Mouse (Mus musculus) kidney, adult 2 months (tissue): ENCODE measurements at regions not wholly inside any gene's neighbourhood (a gene's known extent, or its start where the extent isn't known, plus 50 kb on each side); places are given as distances from the start of the nearest gene placed in this dataset.

Source experiments
- DNase-seq: peaks from one replicate; pipeline ENCODE4 v3.0.0; 2021
- H3K27ac ChIP-seq: fragments of 200-500 bp; 2 replicates; pipeline ENCODE4 v1.5.1; 2012; ENCODE audit warnings: low read depth, low read length, control low read depth, inconsistent platforms; ENCODE audit not compliant: insufficient read depth
- H3K27me3 ChIP-seq: fragments of 200-500 bp; replicated peaks from 2 replicates; pipeline ENCODE4 v1.6.1; 2012; ENCODE audit warnings: mild to moderate bottlenecking, moderate library complexity, low read length, inconsistent platforms; ENCODE audit not compliant: control insufficient read depth, insufficient read depth
- H3K36me3 ChIP-seq: fragments of 200-500 bp; 2 replicates; pipeline ENCODE4 v1.6.1; 2012; ENCODE audit warnings: mild to moderate bottlenecking, moderate library complexity, low read length, inconsistent platforms; ENCODE audit not compliant: control insufficient read depth, insufficient read depth
- H3K4me1 ChIP-seq: fragments of 200-500 bp; 2 replicates; pipeline ENCODE4 v1.6.1; 2011; ENCODE audit warnings: low read length; ENCODE audit not compliant: control insufficient read depth, insufficient read depth
- H3K4me3 ChIP-seq: fragments of 200-500 bp; 2 replicates; pipeline ENCODE4 v1.5.1; 2011; ENCODE audit warnings: mild to moderate bottlenecking, low read depth, low read length, control low read depth; ENCODE audit not compliant: insufficient read depth
- CTCF ChIP-seq: fragments of 200-500 bp; conservative IDR thresholded peaks from 2 replicates; pipeline ENCODE4 v1.5.1; 2011; ENCODE audit warnings: low read depth, mild to moderate bottlenecking, control low read depth, low read length, moderate library complexity, mixed read lengths; ENCODE audit not compliant: insufficient read depth, insufficient read length
- POLR2A ChIP-seq: fragments of 200-500 bp; IDR thresholded peaks from one replicate; pipeline ENCODE4 v1.6.1; 2011; ENCODE audit warnings: low read depth, low read length, control low read depth
- WGBS: fragments of 180-500 bp; shearing (Covaris S2); methylation state at CpG from one replicate; pipeline ENCODE4 v1.1.7; 2018; 5-methylcytosine and 5-hydroxymethylcytosine counted together

DNA sequence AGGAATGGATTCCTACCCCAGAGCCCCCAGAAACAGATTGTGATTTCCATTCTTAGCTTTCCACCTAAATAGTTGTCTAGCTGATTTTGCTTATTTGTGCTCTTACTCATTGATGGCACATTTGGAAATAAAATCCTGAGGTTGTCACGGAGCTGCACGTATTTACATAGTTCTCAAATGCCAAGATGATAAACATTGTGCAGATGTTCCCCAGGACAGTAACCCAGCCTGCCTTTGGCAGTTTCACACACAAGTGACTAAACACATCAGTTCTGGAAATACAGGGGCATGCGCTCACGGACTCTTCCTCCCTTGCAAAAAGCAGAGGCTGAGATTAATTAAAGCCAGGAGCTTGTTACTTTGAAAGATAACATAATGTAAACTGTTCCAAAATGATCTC is 83.1 kb upstream of the Tyw5 start:
- H3K27ac ChIP-seq = no peak overlapping the region
- TF ChIP-seq CTCF (no peak), POLR2A (no peak)
- no peak overlapping the region for H3K4me3 ChIP-seq
- H3K36me3 ChIP-seq = no peaks in the 10 kb centered on the region
- no peaks in the 10 kb centered on the region for H3K4me1 ChIP-seq
- no peaks in the 10 kb centered on the region for H3K27me3 ChIP-seq
- DNase-seq = no peak
- WGBS = 74% methylated on average over 4 of the region's 4 CpGs

DNA sequence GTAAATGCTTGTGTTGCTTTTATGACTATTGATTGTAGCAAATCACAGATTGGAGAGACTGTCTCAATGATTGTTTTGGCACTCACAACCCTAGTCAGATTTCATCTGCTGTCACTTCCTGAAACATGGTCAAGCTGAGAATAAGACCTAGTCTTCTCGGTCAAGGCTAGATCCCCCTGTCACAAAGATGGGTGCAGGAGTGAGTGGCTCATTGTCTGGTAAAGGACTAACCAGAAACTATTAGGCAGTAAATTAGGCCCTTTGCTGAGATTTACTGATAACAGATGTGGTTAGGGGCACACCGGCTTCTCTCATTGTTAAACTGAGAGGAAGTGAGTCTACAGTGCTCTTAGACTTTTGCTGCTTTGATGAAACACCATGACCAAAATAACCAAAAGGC is 85.8 kb upstream of the Tyw5 start:
- DNase-seq = no peak
- WGBS = 64% methylated on average over 2 of the region's 2 CpGs
- no peak for TF ChIP-seq POLR2A
- no peak for TF ChIP-seq CTCF

DNA sequence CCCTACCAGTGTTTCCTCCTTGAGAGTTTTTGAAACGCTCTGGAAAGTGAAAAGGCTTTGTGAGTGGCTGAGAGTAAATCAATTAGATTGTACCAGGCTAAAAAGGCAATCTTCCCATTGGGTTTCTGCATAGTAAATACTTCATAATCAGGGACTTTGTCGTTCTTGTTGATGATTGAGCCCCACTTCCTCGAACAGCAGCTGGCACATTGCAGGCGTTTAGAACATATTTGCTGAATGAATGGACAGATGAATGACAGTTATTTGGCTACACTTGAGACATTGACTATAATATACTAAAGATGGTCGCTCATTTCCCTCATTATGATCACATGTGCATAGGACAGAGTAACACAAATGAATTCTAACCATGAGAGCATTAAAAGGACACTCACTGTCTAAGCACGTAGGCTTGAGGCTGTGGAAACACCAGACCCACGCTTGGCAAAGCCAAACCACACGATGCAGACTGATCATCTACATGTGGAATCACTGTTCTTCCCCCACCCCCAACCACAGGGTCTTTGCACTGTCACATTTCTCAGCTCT is 90.7 kb upstream of the Tyw5 start:
- Histone ChIP-seq H3K4me3 (no peak overlapping the region), H3K27ac (no peak overlapping the region), H3K36me3 (no peaks in the 10 kb centered on the region), H3K4me1 (no peaks in the 10 kb centered on the region), H3K27me3 (no peaks in the 10 kb centered on the region)
- WGBS = 78% methylated on average over 8 of the region's 8 CpGs
- DNase-seq = no peak
- TF ChIP-seq CTCF (no peak), POLR2A (no peak)

More for the DNA sequence above, 85.8 kb upstream of the Tyw5 start:
- H3K36me3 ChIP-seq = no peaks in the 10 kb centered on the region
- no peaks in the 10 kb centered on the region for H3K27me3 ChIP-seq
- H3K27ac ChIP-seq = no peak overlapping the region
- H3K4me3 ChIP-seq = no peak overlapping the region
- H3K4me1 ChIP-seq = no peaks in the 10 kb centered on the region

DNA sequence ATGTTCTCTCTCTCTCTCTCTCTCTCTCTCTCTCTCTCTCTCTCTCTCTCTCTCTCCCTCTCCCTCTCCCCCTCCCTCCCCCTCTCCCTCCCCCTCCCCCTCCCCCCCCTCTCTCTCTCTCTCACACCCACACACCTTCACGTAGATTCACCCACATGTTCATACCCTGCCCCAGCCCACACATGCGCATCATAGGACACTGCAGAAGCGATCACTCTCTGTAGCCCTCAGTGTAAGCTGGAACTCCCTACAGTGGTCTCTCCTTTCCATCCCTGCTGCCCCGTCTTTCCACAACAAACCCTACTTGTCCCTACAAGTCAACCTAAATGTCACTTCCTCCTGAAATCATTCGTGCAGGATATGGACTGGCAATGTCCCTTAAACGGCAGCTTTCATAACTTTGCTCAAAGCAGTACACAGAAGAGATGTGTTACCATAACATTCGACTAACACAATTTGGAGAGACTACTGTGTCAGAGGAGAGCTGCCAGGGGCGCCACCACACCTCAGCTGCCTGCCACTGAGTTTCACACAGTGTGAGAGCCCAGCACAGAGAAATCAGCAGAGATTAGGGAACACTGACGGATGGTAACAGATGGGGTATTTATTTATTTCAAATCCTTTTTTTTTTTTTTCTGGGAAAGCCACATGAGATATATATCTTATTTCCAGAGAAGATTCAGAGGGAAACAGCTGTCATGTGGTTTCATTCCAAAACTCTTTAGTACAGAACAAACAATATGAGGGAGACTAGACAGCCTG is 103.6 kb upstream of the Tyw5 start:
- Histone ChIP-seq H3K4me3 (no peak overlapping the region), H3K4me1 (no peaks in the 10 kb centered on the region), H3K27me3 (no peaks in the 10 kb centered on the region), H3K27ac (no peak overlapping the region), H3K36me3 (no peaks in the 10 kb centered on the region)
- DNase-seq = no peak
- WGBS = 74% methylated on average over 9 of the region's 9 CpGs
- TF ChIP-seq POLR2A = no peak
- no peak for TF ChIP-seq CTCF

DNA sequence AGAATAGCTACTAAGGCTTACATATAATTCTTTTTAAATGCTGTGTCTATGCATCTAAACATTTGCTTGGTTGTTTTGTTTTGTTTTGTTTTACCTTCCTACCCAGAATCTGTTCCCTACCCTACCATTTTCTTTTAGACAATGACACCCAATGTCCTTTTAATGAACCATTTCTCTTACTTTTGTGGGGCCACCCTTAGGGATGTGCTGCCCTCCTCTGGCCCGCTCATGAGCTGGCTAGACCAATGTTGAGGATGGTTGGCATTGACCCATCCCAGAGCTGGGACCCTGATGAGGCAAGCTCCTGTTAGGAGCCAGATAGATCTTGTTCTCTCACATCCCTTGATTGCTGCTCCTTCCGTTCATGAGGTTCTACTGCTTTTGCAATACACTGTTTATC is 105.0 kb upstream of the Tyw5 start:
- Histone ChIP-seq H3K4me1 (no peaks in the 10 kb centered on the region), H3K27ac (no peak overlapping the region), H3K36me3 (no peaks in the 10 kb centered on the region), H3K4me3 (no peak overlapping the region), H3K27me3 (no peaks in the 10 kb centered on the region)
- TF ChIP-seq CTCF = 0 out of 2 replicates have a peak, but pooled peaks have one; percentile 12
- TF ChIP-seq POLR2A = no peak
- DNase-seq = no peak
- WGBS = 97% methylated on average over 2 of the region's 2 CpGs

DNA sequence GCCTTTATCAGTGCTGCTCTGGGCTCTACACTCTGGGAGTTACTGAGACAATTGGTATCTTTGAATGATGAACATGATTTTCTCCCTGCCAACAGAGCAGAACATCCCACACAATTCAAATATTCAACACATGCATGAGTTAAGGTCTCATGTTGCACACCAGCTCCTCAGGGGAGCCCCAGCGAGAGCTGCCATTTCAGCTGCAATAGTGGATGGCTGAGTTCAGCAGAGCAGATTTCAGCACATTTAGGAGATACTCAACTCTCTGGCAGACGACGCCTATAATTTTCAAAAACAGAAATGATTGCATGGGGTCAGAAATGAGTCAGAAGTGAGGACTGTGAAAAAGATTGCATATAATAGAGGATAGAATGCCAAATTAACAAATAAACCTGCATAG is 105.6 kb upstream of the Tyw5 start:
- no peaks in the 10 kb centered on the region for H3K36me3 ChIP-seq
- TF ChIP-seq POLR2A (no peak), CTCF (no peak)
- 71% methylated on average over 3 of the region's 3 CpGs for WGBS
- DNase-seq = no peak
- no peak overlapping the region for H3K4me3 ChIP-seq
- no peaks in the 10 kb centered on the region for H3K4me1 ChIP-seq
- no peak overlapping the region for H3K27ac ChIP-seq
- no peaks in the 10 kb centered on the region for H3K27me3 ChIP-seq

DNA sequence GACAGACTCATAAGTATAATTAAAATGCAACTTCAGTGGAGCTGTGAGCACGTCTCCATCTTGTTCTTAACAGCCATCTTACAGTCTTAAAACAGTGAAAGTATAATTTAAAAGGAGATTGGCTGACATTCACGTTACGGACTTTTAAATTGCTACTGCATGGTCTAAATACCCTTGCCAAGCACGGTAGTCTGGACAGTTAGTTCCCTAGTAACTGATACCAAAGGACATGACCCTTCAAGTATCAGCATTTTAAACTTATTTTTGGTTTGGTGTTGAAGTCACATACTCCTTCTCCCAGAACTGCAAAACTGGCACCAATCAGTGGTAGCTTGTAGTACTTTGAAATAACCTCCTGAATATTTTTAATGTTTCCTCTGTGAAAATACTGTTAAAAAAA is 119.1 kb upstream of the Tyw5 start:
- WGBS = 62% methylated on average over 4 of the region's 4 CpGs
- DNase-seq = no peak

More for the DNA sequence above, 119.1 kb upstream of the Tyw5 start:
- no peaks in the 10 kb centered on the region for H3K27me3 ChIP-seq
- TF ChIP-seq CTCF (no peak), POLR2A (no peak)
- no peaks in the 10 kb centered on the region for H3K4me1 ChIP-seq
- H3K4me3 ChIP-seq = no peak overlapping the region
- H3K27ac ChIP-seq = no peak overlapping the region
- H3K36me3 ChIP-seq = no peaks in the 10 kb centered on the region
